Mouse (Mus musculus) spleen, adult 2 months (tissue): ENCODE data around the gene Hsd17b6.

Experiments used
- CTCF ChIP-seq: fragments of 200-500 bp; IDR thresholded peaks from 2 replicates; pipeline ENCODE4 v1.5.1; 2011; ENCODE audit warnings: mild to moderate bottlenecking, inconsistent platforms; ENCODE audit not compliant: insufficient read depth, insufficient read length, insufficient replicate concordance; ENCODE audit errors: extremely low read depth
- POLR2A ChIP-seq: fragments of 200-500 bp; IDR thresholded peaks from 2 replicates; pipeline ENCODE4 v1.6.1; 2011; ENCODE audit warnings: low read depth, low read length, inconsistent platforms

GRCm38 (mm10) chr10:127945432-127946064 lies 61.9 kb downstream of the Hsd17b6 start:
- TF ChIP-seq CTCF (peak; percentile 27; the same call in 1 of the 2 replicates), POLR2A (no peak)
